Mouse (Mus musculus): ENCODE results near the gene Slc36a4. TPM values are rescaled to one million over a fixed set of nuclear protein-coding genes. Genes with fewer than 3 reads are reported as not detected.

The Slc36a4 gene
- 11.4 TPM for polyA plus RNA-seq (2017; shearing (Covaris generic))

DNA sequence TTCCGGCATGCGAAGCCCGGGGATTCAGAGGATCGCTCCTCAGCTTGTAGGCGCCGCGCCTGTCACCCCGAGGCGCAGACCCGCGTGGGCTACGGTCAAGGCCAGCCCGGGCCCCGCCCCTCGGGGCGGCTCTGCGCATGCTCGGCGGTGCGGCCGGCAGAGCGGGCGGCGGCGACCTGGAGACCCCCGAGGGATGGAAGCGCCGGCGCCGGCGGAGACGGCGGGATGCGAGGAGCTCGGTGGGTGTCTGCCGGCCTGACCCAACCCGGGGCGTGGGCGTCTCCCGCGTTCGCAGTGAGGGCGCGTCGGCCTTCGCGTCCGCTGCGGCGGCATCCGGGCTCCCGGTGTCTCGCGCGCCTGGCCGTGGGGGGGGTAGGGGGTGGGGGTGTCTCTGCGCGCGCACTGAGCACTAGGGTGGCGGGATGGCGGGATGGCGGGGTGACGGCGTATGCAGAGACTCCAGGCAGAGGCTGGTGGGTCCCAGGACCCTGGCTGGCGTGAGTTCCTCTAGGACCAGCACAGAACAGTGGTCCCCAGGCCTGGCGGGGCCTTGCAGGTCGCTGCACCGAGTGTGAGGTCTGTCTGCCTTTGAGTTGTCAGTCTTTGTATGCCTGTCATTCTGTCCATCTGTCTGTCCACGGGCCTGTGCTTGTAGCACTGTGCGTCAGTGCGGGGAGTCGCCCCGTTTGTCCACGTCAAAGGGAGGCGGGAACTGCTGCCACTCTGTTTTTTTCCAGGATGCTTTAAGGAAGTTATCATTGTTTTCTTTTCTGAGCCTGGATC is at the start of gene Slc36a4:
Slc36a4 (plus strand) TSS at position 140 of the 783 bp plus-strand sequence.

Other genes starting within 250 kb of the Slc36a4 start
- gene Smco4, start 216.3 kb upstream of the Slc36a4 start, polyA plus RNA-seq (2017; shearing (Covaris generic)): 29.8 TPM
- gene Deup1, start 81.8 kb upstream of the Slc36a4 start, polyA plus RNA-seq (2017; shearing (Covaris generic)): 0.09 TPM
- not detected for gene Mtnr1b, start 164.8 kb downstream of the Slc36a4 start, polyA plus RNA-seq (2017; shearing (Covaris generic))